Mouse (Mus musculus) frontal cortex, postnatal 36 days (tissue): ENCODE results near the gene Cyp4f13.
A peak's percentile ranks its signal among the peaks of the same experiment; 100 is the strongest.

Experiments
- DNase-seq, 2 experiments: peaks; one replicate each; pipeline ENCODE4 v3.0.0; 2022; ENCODE audit warnings: low spot score in 2 of 2

Cyp4f13 gene

DNA sequence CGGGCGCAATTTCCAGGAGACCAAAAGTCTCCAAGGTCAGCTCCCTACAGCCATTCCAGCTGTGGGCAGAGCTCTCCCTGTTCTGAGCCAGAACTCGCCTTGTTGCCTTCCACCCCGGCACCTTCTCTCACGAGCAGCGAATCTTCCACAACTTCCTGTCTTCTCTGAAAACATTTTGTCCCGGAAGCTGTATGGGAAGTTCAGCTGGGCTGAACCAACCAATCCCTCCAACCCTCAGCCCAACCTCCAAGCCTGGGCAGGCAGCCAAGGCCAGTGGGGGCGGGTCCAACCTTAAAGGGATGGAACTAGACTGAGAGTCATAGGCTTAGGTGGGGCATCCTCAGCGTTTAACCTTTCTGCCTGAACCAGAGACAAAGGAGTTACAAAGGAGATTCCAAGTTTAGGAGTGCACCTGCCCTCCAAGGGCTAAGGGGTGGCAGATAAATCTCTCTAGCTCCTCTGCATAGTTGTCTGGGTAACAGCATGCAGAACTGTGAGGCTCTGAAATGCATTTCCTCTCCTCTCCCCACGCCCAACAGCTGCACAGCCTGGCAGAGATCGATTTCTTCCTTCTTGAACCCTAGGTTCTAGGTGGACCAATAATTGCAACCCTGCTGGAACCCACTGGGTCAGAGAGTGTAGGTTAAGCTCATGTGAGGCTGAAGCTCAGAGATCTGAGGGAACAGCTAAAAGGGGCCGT, at the start of gene Cyp4f13:
Gene Cyp4f13 (minus strand): TSS at position 188 of the 700 bp plus-strand sequence.
- DNase-seq = peak; percentile 91

DNA sequence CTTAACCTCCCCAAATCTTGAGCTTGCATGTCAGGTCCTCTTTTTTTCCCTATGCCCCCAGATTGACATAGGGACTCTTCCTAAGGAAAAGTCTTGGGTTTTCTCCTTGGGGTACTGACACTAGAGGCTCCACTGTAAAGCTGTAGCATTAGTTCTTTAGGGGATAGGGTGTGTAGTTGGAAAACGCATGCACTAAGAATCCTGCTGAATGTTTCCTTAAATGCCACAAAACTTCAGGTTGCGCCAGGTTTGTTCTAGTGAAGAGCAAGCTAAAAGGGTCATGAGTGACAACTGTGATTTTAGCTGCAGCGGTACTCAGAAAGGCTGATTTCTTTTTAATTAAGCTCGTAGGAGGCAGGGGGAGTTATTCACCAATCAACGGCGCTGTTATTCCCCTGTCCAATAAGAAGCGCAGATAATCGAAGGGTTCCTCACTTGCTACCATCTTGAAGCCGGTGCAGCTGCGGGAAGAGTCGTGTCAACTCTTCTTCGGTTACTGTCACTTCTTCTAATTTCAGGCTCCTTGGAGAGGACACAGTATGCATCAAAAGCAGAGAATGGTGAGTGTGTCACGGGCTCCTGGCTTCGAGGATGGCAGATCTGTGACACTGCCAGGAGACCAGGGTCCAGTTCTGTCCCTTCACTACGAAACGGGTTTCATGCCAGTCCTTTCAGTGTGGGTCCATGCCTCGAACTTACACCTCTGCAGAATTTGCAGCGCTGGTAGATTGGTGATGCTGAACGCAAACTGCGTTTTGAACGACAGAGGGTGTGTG, 45.7 kb upstream of the Cyp4f13 start, which contains the start of gene Zfp952:
Gene Zfp952 (plus strand): TSS at position 431 of the 776 bp plus-strand sequence.
- DNase-seq = peak; percentile 81 to 94

DNA sequence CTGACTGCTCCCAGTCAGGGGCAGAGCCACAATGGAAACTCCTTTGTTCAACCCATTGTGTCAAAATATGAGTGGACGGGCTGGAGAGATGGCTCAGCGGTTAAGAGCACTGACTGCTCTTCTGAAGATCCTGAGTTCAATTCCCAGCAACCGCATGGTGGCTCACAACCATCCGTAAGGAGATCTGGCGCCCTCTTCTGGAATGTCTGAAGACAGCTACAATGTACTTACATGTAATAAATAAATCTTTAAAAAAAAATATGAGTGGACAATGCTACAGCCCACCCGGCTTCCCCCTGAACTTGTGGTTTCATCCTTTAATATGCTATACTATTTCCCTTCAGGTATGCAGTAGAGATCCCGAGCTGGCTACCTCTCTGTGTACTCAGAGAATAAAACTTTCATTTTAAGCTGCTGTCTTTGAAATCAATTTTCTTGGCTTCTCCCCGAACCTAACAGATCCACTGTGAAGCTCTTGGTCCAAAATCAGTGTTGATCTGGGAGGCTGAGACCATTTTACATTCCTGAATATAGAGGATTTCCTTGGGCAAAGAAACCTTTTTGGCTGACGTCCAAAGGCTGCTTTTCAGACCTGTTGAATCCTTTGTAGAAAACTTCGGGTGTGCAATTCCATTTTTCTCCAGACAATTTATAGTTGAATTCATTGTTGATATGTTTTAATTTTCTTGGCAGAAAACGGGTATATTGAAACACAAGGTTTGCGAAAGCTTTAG, 44.9 kb upstream of the Cyp4f13 start:
- no peak for DNase-seq

DNA sequence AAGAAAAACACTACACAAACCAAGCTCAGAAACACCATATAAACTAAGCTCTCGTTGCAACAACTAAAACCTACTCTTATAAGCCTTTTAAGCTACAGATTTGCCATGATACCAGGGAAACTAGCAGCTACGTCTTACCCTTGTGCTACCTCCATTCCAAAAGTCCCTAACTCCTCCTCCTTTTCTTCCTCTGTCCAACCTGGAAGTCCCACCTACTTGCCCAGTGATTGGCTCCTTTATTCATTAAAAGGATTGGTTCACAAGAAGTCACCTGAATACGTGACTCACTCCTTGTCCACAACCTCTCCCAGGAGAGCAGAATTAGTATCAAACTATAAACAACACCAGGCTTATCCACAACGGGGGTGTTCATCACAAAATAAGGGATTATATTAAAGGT, 39.1 kb upstream of the Cyp4f13 start:
- DNase-seq = no peak

DNA sequence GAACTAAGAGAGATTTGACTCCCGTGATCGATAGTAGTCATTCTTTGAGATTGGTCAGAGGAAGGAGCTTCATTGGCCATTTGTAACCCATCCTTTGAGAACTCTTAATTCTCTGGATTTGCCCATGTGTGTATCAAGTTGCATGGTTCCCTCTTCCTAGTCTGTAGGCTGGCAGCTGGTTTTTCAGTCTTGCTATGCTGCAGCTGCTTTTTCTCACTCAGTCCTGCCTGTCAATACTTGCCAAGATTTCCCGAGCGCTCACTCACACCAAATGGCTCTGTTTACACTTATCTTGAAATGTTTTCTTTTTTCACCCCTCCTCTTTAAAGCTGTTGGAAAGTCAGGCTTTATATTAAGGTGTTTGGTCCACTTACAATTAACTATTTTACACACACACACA, 34.2 kb upstream of the Cyp4f13 start:
- no peak for DNase-seq

DNA sequence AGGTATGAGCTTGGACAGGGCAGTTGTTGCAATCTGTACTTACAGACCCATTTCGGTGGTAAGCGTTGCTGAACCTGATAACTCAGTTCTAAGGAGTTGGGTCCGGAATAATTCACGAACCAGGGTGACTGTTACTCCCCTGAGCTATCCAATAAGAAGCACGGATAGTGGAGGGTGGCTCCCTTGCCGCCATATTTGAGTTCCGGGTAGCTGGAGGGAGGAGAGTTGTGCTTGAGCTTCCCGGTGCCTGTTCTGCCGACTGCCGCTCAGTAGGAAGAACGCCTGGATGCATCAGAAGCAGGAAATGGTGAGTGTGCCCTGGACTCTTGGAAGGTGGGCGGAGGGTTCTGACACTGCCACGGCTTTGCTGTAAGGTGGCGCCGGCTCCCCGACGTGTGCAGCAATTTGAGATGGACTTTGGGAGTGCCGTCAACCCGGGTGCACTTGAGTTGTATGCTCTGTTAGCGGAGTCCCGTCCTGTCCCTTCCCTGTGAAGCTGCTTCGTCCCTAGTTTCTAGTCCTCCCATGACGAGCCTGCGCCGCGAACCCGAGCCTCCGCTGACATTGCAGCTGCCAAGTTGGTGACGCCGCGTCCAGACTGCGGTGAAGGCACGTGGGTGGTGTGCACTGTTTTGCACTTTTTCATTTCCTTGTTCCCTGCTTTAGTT, 18.6 kb upstream of the Cyp4f13 start, which contains the start of gene Zfp472:
Gene Zfp472 (plus strand): TSS at position 192 of the 668 bp plus-strand sequence.
- peak; percentile 90 to 96 for DNase-seq

DNA sequence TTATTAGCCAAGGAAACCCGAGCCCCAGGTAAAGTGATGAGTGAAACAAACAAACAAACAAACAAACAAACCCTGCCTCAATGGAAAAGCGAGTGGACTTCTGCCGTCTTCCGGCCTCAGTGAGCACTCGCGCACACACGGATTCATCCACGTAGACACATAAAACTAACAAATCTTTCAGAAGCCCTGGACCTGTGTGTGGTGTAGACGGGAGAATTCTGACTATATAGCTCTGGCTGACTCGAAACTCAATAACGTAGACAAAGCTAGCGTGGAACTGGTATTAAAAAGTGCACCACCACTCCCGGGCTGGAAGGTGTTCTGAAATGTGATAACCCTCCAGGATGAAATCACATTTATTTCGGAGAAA, 18.0 kb upstream of the Cyp4f13 start:
- no peak for DNase-seq

DNA sequence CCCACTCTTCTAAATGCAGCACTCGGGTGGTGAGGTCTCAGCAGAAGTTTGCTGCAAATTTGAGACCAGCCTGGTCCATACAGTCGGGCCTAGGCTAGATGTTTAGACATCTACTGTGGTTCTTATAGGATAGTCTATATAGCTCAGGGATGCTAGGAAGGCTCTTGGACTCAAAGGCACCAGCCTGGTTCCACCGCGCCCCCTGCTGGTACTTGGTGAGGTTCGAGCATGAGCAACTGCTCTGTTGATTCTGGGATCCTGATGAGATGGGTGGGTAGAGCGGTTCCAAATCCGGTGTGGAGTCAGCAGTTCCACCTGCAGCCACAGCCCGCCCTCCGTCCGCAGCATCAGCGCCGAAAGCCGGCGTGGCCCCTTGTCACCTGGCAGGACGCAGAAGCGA, 4.2 kb upstream of the Cyp4f13 start:
- DNase-seq = peak; percentile 85 to 88

DNA sequence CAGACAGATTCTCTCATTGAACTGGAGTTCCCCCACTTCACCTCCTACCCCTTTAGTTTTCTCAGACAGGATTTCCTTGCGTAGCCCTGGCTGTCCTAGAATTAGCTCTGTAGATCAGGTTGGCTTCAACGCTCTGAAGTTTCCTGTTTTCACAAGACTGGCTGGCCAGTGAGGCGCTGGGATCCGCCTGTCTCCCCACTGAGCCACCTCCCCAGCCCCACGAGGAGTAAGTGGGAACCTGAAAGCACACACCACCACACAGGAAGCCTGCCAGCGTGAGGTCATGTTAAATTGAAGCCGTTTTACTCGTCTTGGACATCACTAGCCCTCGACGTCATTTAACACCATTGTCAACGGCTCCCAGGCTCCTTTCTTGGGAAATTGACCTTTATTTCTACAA, 3.8 kb upstream of the Cyp4f13 start:
- DNase-seq = no peak

DNA sequence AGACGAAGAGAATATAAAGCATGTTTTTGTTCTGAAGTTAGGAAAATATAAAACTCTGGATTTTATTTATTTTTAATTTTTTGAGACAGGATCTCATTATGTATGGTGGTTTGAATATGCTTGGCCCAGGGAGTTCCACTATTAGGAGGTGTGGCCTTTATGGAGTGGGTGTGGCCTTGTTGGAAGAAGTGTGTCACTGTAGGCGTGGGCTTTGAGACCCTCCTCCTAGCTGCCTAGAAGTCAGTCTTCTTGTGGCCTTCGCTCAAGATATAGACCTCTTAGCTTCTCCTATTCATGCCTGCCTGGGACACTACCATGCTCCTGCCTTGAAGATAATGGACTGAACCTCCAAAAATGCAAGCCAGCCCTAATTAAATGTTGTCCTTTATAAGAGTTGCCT, 2.9 kb upstream of the Cyp4f13 start:
- DNase-seq = no peak

DNA sequence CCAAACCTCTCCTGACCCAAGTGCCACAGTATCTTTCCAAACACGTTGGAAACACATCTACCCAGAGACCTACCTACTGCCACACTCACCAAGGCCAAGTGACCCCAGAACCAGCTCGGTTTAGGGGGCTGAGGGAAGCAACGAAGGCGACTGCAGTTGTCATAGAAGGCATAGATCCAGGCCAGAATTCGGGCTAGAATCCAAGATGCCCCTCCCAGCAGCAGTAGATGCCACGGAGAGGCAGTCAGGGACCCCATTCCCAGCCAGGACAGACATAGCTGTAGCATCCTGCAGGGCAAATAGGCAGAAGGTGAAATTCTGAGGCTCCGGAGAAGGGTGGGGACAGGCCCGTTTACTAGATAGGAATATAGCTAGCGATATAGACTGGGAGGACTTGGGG, 486 bp downstream of the Cyp4f13 start:
- no peak for DNase-seq

DNA sequence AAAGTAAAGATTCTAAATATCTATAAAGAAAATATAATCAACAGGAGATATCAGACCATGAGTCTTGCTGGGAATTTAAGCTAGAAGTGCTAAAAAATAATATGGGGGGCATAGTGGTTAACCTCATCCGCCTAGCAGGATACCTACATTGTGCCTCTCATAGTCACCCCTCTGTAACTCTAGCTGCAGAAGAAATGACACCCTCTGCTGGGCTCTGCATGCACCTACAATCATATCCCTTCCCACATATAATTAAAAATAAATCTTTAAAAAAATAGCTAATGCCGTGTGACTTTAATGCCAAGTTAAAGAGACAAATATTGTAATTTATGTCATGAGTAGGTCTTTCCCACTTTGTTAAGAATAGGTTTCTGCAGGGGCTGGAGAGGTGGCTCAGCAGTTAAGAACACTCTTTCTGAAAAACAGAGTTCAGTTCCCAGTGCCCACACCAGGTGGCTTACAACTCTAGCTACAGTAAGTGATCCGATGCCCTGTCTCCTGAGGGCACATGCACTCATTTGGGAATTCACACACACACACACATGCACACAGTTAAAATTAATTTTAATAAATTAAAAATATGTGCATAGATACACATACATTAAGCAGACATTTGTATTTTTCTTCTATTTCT, 2.7 kb downstream of the Cyp4f13 start:
- DNase-seq = no peak

DNA sequence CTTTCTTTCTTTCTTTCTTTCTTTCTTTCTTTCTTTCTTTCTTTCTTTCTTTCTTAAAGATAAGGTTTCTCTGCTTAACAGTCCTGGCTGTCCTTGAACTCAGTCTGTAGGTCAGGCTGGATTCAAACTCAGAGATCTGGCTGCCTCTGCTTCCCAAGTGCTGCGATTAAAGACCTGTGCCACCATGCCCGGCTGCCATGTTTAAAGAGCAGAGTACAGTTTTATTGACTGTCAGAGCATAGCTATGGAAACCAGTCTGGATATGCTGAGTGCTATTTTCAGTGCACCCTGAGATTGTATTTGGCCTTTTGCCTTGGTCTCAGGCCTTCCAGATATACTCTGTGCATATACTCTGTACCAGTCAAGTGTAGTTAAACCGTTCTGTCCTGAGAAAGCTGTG, 3.5 kb downstream of the Cyp4f13 start:
- no peak for DNase-seq

DNA sequence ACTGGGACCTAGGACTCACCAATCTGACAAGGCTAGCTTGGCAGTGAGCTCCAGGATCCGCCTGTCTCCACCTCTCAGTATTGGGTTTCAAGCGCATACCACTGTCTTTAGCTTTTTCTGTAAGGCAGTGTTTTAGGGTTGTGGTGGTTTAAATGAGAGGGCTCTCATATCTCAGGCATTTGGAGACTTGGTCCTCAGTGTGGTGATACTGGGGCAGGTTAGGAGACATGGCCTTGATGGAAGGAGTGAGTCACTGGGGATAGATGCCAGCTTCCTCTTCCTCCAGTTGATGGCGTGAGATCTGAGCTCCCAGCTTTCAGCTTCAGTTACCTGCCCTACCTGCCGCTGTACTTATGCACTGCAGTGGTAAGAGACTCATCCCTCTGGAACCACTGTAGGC, 7.4 kb downstream of the Cyp4f13 start:
- DNase-seq = no peak

DNA sequence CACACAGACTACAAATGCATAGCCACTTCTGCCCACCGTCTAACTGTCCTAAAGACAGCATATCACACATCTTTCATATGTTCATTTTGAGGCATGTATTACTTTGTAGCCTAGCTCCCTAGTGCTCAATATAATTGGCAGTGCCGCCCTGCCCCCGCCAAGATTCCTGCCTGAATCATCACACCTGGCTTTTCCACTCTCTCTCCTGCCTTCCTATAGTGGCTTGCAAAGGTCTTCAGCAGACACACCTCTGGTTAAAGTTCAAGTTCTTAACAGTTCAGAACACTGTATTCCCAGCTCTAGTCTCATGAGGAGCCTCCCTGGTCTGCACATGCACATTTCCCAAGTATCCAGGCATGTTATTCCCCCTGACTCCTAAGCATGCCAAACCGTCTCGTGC, 19.4 kb downstream of the Cyp4f13 start:
- DNase-seq = no peak

DNA sequence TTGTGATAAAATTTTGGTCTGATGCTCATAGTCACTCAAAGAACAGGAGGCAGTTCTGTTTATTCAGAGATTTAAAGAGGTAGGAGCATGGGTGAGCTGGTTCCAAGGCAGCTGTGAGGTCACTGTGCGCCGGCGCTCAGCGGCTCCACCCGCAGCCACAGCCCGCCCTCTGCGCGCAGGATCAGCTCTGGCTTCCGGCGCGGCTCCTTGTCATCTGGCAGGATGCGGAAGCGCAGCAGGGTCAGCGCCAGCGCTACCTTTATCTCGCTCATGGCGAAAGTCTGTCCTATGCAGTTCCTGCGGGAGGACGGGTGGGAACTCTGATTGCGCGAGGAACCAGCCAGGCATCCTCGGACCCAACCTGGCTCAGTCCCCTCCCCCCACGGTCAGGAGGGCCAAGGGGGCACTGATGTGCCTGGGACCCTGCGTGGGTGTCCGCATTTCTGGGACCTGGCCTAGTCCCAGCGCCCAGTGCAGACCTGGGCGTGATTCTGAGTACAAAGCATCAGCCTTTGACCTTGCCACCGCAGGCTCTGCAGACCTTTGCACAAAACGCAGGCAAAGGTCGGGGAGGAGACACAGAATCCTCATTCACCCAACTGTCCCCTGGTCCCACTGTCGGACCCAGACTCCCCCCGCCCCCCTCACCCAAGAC, 22.4 kb downstream of the Cyp4f13 start:
- DNase-seq = peak; percentile 53 to 71

DNA sequence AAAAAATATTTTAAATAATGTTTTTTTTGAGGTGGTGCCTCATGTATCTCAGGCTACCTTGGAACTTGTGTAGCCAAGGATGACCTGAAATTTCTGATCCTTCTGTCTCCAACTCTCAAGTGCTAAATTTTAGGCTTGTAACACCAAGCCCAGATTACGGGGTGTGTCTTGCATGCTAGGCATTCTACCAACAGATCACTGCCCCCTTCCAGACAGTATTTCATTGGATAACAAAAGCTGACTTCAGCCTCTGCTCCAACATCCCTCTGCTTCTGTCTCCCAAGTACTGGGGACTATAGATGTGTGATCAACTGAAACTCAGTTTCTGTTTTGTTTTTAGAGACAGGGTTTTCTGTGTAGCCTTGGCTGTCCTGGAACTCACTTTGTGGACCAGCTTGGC, 23.5 kb downstream of the Cyp4f13 start:
- DNase-seq = no peak

DNA sequence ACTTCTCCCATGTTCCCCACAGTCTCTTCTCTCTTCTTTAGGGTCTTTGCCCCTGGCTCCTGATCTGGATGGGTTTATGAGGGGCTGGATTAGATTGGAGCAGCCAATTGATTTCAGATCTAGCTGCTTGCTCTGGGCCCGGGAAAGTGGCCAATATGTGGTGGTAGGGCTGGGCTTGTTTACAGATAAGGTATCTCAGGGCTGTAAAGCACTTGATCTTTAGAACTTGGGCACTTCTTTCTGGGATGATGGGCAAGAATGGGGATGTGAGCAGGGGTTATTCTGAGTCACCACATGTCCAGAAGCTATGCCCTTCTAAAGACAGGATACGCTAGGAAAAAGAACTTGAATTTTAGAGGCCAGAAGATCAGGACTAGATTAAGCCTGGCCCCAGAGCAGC, 28.1 kb downstream of the Cyp4f13 start:
- no peak for DNase-seq

DNA sequence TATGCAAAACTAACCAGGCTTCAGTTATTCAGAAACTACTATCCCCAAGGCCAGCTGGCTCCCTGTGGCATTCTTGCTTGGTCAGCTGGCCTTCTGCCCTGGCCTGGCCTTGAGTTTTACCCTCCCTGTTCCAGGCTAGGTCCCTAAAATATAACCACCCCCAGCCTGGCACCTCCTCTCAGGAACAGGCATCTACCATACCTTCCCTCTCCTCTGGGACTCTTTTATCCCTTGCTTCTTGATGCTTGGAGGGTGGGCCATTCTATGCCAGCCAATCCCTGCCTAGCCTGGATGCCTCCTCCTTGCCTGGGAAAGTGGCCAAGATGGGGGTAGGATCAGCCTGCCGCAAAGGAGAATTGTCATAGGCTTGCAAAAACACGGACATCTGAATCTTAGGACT, 30.1 kb downstream of the Cyp4f13 start, which contains the start of gene Cyp4f14:
Gene Cyp4f14 (minus strand): TSS at position 212 of the 400 bp plus-strand sequence.
- peak; percentile 13 to 15 for DNase-seq

DNA sequence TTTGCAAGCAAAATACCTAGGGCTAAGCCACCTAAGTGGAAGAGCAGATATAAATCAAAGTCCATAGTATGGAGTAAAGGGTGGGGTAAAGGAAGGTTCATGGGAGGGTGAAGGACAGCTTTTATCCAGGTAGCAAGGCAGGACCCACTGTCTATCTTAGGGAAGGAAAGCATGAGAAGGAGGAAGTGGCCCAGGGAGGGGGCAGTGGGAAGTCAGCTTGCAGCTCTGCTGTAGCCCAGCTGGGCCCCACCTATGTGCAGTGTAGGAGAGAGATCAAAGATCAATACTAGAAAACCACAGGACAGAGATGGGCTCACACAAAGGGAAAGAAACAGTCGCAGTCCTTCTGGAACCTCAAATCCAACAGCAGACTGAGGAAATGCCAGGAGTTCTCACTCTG, 31.1 kb downstream of the Cyp4f13 start:
- DNase-seq = no peak

DNA sequence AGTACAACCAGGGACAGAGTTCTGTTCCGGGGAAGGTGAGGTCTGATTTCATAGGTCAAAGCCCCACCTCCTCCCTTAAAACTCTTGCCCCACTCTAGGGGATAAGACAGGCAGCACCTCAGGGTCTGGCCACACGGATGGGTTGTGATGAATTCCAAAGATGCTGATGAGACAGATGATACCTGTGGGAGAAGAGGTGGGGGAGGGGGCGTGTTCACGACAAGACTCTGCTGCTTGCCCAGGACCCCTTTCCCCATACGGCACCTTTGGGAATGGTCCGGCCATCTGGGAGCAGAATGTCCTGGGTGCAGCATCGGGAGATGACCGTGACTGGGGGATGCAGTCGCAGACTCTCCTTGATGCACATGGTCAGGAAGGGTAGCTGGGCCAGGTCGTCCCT, 41.0 kb downstream of the Cyp4f13 start:
- DNase-seq = no peak
